Mouse (Mus musculus): ENCODE measurements around the gene Hist1h2ab. TPM values are rescaled to one million over a fixed set of nuclear protein-coding genes. Genes with fewer than 3 reads are reported as not detected.
"Not testable (repeated sequence)": the region's sequence is repeated elsewhere in the genome, so short reads cannot be mapped to it uniquely, and the experiment has no call there.

Hist1h2ab gene
- total RNA-seq (2015; ENCODE audit: low replicate concordance) (222 and 372 TPM in 2 replicates), total RNA-seq (2017; ENCODE audit: low replicate concordance) (5,516 and 10,292 TPM in 2 replicates)

GRCm38 (mm10) chr13:23750839-23751477, at the start of gene Hist1h2ab:
Gene Hist1h2ab, plus strand, starts transcription at chr13:23751126.
- ATAC-seq (replicated peaks; ENCODE audit: low FRiP score, poor library complexity, severe bottlenecking): peak; percentile 52

- no peak for ATAC-seq (replicated peaks; ENCODE audit: low FRiP score, poor library complexity, severe bottlenecking)
These were observed 48.7 kb upstream of the Hist1h2ab start for GRCm38 (mm10) chr13:23702220-23702619.

GRCm38 (mm10) chr13:23702801-23703200, 48.1 kb upstream of the Hist1h2ab start:
- ATAC-seq (replicated peaks; ENCODE audit: low FRiP score, poor library complexity, severe bottlenecking): not testable (repeated sequence)

GRCm38 (mm10) chr13:23705751-23706356, 45.1 kb upstream of the Hist1h2ab start:
- ATAC-seq (replicated peaks; ENCODE audit: low FRiP score, poor library complexity, severe bottlenecking): no peak

- ATAC-seq (replicated peaks; ENCODE audit: low FRiP score, poor library complexity, severe bottlenecking): no peak
These were observed 44.2 kb upstream of the Hist1h2ab start for GRCm38 (mm10) chr13:23706771-23707170.

- ATAC-seq (replicated peaks; ENCODE audit: low FRiP score, poor library complexity, severe bottlenecking): no peak
These were observed 42.9 kb upstream of the Hist1h2ab start for GRCm38 (mm10) chr13:23708041-23708440.

- no peak for ATAC-seq (replicated peaks; ENCODE audit: low FRiP score, poor library complexity, severe bottlenecking)
These were observed 42.3 kb upstream of the Hist1h2ab start for GRCm38 (mm10) chr13:23708654-23709053.

GRCm38 (mm10) chr13:23709714-23710373, 41.1 kb upstream of the Hist1h2ab start:
- ATAC-seq (replicated peaks; ENCODE audit: low FRiP score, poor library complexity, severe bottlenecking): no peak

GRCm38 (mm10) chr13:23710374-23711089, 40.4 kb upstream of the Hist1h2ab start, which contains the start of gene Hfe:
Gene Hfe, minus strand, starts transcription at chr13:23710854.
- ATAC-seq (replicated peaks; ENCODE audit: low FRiP score, poor library complexity, severe bottlenecking): peak; percentile 59

GRCm38 (mm10) chr13:23716261-23717042, 34.5 kb upstream of the Hist1h2ab start:
- ATAC-seq (replicated peaks; ENCODE audit: low FRiP score, poor library complexity, severe bottlenecking): no peak

- no peak for ATAC-seq (replicated peaks; ENCODE audit: low FRiP score, poor library complexity, severe bottlenecking)
These were observed 33.8 kb upstream of the Hist1h2ab start for GRCm38 (mm10) chr13:23717176-23717575.

- not testable (repeated sequence) for ATAC-seq (replicated peaks; ENCODE audit: low FRiP score, poor library complexity, severe bottlenecking)
These were observed 33.2 kb upstream of the Hist1h2ab start for GRCm38 (mm10) chr13:23717593-23718245.

- no peak for ATAC-seq (replicated peaks; ENCODE audit: low FRiP score, poor library complexity, severe bottlenecking)
These were observed 26.7 kb upstream of the Hist1h2ab start for GRCm38 (mm10) chr13:23724239-23724638.

- ATAC-seq (replicated peaks; ENCODE audit: low FRiP score, poor library complexity, severe bottlenecking): no peak
These were observed 25.7 kb upstream of the Hist1h2ab start for GRCm38 (mm10) chr13:23725213-23725612.

- peak; percentile 50 for ATAC-seq (replicated peaks; ENCODE audit: low FRiP score, poor library complexity, severe bottlenecking)
These were observed 22.3 kb upstream of the Hist1h2ab start for GRCm38 (mm10) chr13:23728472-23729191.

- no peak for ATAC-seq (replicated peaks; ENCODE audit: low FRiP score, poor library complexity, severe bottlenecking)
These were observed 21.8 kb upstream of the Hist1h2ab start for GRCm38 (mm10) chr13:23729192-23729525.

- no peak for ATAC-seq (replicated peaks; ENCODE audit: low FRiP score, poor library complexity, severe bottlenecking)
These were observed 21.2 kb upstream of the Hist1h2ab start for GRCm38 (mm10) chr13:23729706-23730105.

- no peak; the same call in 1 of the 2 replicates for ATAC-seq (replicated peaks; ENCODE audit: low FRiP score, poor library complexity, severe bottlenecking)
These were observed 20.4 kb upstream of the Hist1h2ab start for GRCm38 (mm10) chr13:23730479-23730878.
